Mouse (Mus musculus): ENCODE measurements at regions not wholly inside any gene's neighbourhood (a gene's known extent, or its start where the extent isn't known, plus 50 kb on each side); places are given as distances from the start of the nearest gene placed in this dataset.

DNA sequence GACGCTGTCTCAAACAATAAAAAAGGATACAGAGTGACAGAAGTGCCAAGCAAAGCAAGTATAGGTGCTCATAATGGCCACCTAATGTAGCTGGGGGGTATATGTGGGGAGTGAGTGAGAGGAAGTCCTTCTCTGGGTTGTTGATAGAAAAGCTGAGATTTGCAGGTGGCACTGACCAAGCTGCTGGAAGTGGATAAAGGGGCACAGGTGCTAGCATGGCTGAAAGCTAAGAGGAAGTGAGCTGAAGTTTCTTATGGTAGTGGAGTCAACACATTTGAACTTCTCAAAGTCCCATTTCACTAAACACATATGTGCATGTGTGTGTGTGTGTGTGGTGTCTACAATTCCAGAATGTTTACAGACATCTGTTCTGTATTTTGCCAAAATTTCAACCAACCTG, 94.0 kb downstream of the Tmsb4x start:
- TF ChIP-seq CTCF (conservative IDR thresholded peaks at IDR 0.05; ENCODE audit: low read length) (no peak), NANOG (IDR thresholded peaks at IDR 0.05; ENCODE audit: borderline replicate concordance, low read length) (no peak), POU5F1 (IDR thresholded peaks at IDR 0.05; ENCODE audit: borderline replicate concordance, low read length) (no peak)
